Comparison of ENCODE assay signal across 8 mouse cellular contexts in the genomic region with DNA sequence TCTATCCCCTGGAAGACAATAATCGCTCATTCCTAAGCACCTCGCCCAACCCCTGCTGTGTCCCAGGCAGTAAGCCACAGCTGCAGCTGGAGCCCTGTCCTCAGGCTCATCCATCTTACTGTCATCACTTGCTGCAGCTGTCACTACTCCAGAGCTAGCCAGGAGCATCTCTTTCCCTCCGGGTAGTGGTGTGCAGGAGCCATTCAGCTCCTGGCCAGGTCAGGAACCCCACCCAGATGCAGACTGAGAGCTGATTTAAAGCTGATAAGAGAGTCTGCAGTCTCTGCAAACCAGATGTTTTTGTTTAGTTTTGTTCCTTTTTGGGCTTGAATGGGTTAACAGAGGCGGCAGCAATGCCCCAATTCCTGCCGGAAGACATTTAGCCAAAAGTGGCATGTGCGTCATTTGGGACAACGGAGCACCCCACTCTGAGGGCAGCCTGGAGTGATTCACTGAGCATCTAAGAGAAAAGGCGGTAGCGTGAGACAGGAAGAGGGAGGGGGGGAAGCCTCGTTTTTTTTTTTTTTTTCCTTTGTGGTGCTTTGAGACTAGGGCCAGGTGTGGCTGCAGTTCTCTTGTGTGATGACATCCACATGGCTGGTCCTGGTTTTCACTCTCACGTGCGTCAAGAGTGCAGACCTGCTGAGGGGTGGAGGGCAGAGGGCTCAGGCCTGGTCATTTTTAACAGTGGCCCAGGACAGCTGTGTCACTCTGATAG. TPM values are rescaled to one million over a fixed set of nuclear protein-coding genes. Genes with fewer than 3 reads are reported as not detected.
DNase-seq lines count a peak whose midpoint lies in the region; ATAC-seq and TF ChIP-seq lines count a peak whose summit lies in the region.

No protein-coding gene starts in this region.

- no peak overlapping the region for H3K9ac ChIP-seq in heart, embryonic 15.5 days
- no peak overlapping the region; the same call in 1 of the 2 replicates for H3K9ac ChIP-seq in midbrain, postnatal 0 days (replicated peaks; ENCODE audit: low read length, poor library complexity, severe bottlenecking)

- ATAC-seq in heart, embryonic 15.5 days (replicated peaks; ENCODE audit: insufficient number of reproducible peaks, insufficient read depth, low FRiP score, low read depth): no peak
- ATAC-seq in midbrain, postnatal 0 days (ENCODE audit: low FRiP score): no peak

- peaks cover 20% of the 10 kb centered on the region for H3K4me1 ChIP-seq in heart, embryonic 15.5 days (replicated peaks)
- no peaks in the 10 kb centered on the region for H3K4me1 ChIP-seq in midbrain, postnatal 0 days (ENCODE audit: insufficient read depth, low read length)

- peak; percentile 43 for DNase-seq in cerebellum, adult 9-11 months
- DNase-seq in cerebellum, postnatal 25 days: no peak
- peak; percentile 64 for DNase-seq in 3134 (ENCODE audit: extremely low read depth, insufficient read length, low spot score)
- peak; percentile 49 to 55 for DNase-seq in adrenal gland, postnatal 36 days
- DNase-seq in midbrain, postnatal 0 days (ENCODE audit: low spot score): peak; percentile 62
- no peak for DNase-seq in layer of hippocampus, postnatal 14 days (ENCODE audit: low spot score in 2 of 2)
- no peak for DNase-seq in spleen, postnatal 14 days (ENCODE audit: low spot score in 2 of 2)

- peak overlapping the region; percentile 37; the same call in 1 of the 2 replicates for H3K4me2 ChIP-seq in heart, embryonic 15.5 days
- no peak overlapping the region for H3K4me2 ChIP-seq in midbrain, postnatal 0 days (ENCODE audit: low read depth, low read length, poor library complexity, severe bottlenecking)

- 7% methylated on average over 12 of the region's 12 CpGs for WGBS in heart, embryonic 15.5 days
- 16% methylated on average over 12 of the region's 12 CpGs for WGBS in midbrain, postnatal 0 days

- H3K36me3 ChIP-seq in heart, embryonic 15.5 days: no peaks in the 10 kb centered on the region
- H3K36me3 ChIP-seq in midbrain, postnatal 0 days (ENCODE audit: insufficient read depth, low read length): peaks cover 23% of the 10 kb centered on the region

- H3K27ac ChIP-seq in heart, embryonic 15.5 days: no peak overlapping the region
- H3K27ac ChIP-seq in midbrain, postnatal 0 days (ENCODE audit: low read depth, low read length): no peak overlapping the region; the same call in 1 of the 2 replicates

- H3K27me3 ChIP-seq in heart, embryonic 15.5 days: 0 out of 2 replicates have a peak, but pooled peaks cover 6% of the 10 kb centered on the region
- no peaks in the 10 kb centered on the region for H3K27me3 ChIP-seq in midbrain, postnatal 0 days (ENCODE audit: insufficient read depth, low read length)

- TF ChIP-seq CTCF in midbrain, postnatal 0 days (IDR thresholded peaks at IDR 0.05): no peak

- H3K9me3 ChIP-seq in heart, embryonic 15.5 days (replicated peaks): no peaks in the 10 kb centered on the region
- H3K9me3 ChIP-seq in midbrain, postnatal 0 days (ENCODE audit: low read length): no peaks in the 10 kb centered on the region

- H3K4me3 ChIP-seq in heart, embryonic 15.5 days: no peak overlapping the region
- H3K4me3 ChIP-seq in midbrain, postnatal 0 days (ENCODE audit: low read depth, low read length): no peak overlapping the region

RNA-seq across cellular contexts. Expression of a gene that starts 33.2 kb away (rescaled TPM):
- total RNA-seq in adrenal gland, postnatal 36 days (2021): 1 to 10 TPM; 1.1 to 2.0 TPM
- 0.34 and 1.2 TPM in 2 replicates for polyA plus RNA-seq in heart, embryonic 15.5 days (2015; fragmentation: Nextera tagmentation; extraction: Ambion mirVana)
- 188 and 190 TPM in 2 replicates for total RNA-seq in midbrain, postnatal 0 days (2014; rRNA removed)
- 106 and 107 TPM in 2 replicates for polyA plus RNA-seq in midbrain, postnatal 0 days (2015; fragmentation: Nextera tagmentation; extraction: Ambion mirVana)
- 100 to 1,000 TPM; 124 to 128 TPM for total RNA-seq in layer of hippocampus, postnatal 14 days (2021)

Comparison
In these comparisons a context has a peak if more than half of its experiments do, and no peak if none do; other contexts are left out.
1. DNase-seq: peak in cerebellum, adult 9-11 months (single experiment), 3134 (single experiment), adrenal gland, postnatal 36 days (2 of 2) and midbrain, postnatal 0 days (single experiment); none in cerebellum, postnatal 25 days (0 of 2), layer of hippocampus, postnatal 14 days (0 of 2) and spleen, postnatal 14 days (0 of 2).
2. RNA of a gene that starts 33.2 kb away (total RNA-seq): 188 to 190 TPM in midbrain, postnatal 0 days and 124 to 128 TPM in layer of hippocampus, postnatal 14 days; 1.1 to 2.0 TPM in adrenal gland, postnatal 36 days; every median in the first group is over 10 times any median in the second.